Mouse (Mus musculus): ENCODE measurements around the gene Fgfrl1.

Fgfrl1 gene

GRCm38 (mm10) chr5:108692271-108692670 is at the start of gene Fgfrl1:
Gene Fgfrl1 (plus strand): TSS chr5:108692382.
- no peak for DNase-seq (ENCODE audit: low spot score)

GRCm38 (mm10) chr5:108643674-108644073 is 48.5 kb upstream of the Fgfrl1 start:
- no peak for DNase-seq (ENCODE audit: low spot score)

- DNase-seq (ENCODE audit: low spot score): no peak
Measured at GRCm38 (mm10) chr5:108645651-108646342, 46.4 kb upstream of the Fgfrl1 start.

- no peak for DNase-seq (ENCODE audit: low spot score)
Measured at GRCm38 (mm10) chr5:108646343-108646660, 45.9 kb upstream of the Fgfrl1 start.

- no peak for DNase-seq (ENCODE audit: low spot score)
Measured at GRCm38 (mm10) chr5:108647311-108647710, 44.9 kb upstream of the Fgfrl1 start.

- DNase-seq (ENCODE audit: low spot score): no peak
Measured at GRCm38 (mm10) chr5:108647820-108648465, 44.2 kb upstream of the Fgfrl1 start.

GRCm38 (mm10) chr5:108648937-108649576 is 43.1 kb upstream of the Fgfrl1 start:
- no peak for DNase-seq (ENCODE audit: low spot score)

GRCm38 (mm10) chr5:108650341-108650740 is 41.8 kb upstream of the Fgfrl1 start:
- DNase-seq (ENCODE audit: low spot score): no peak

- DNase-seq (ENCODE audit: low spot score): no peak
Measured at GRCm38 (mm10) chr5:108651136-108651720, 41.0 kb upstream of the Fgfrl1 start.

- no peak for DNase-seq (ENCODE audit: low spot score)
Measured at GRCm38 (mm10) chr5:108651823-108652222, 40.4 kb upstream of the Fgfrl1 start.

GRCm38 (mm10) chr5:108653341-108653740 is 38.8 kb upstream of the Fgfrl1 start:
- DNase-seq (ENCODE audit: low spot score): no peak

- no peak for DNase-seq (ENCODE audit: low spot score)
Measured at GRCm38 (mm10) chr5:108654444-108654990, 37.7 kb upstream of the Fgfrl1 start.

GRCm38 (mm10) chr5:108655381-108655780 is 36.8 kb upstream of the Fgfrl1 start:
- DNase-seq (ENCODE audit: low spot score): no peak

GRCm38 (mm10) chr5:108655891-108656650 is 36.1 kb upstream of the Fgfrl1 start:
- DNase-seq (ENCODE audit: low spot score): no peak

GRCm38 (mm10) chr5:108657406-108657805 is 34.8 kb upstream of the Fgfrl1 start:
- no peak for DNase-seq (ENCODE audit: low spot score)

- no peak for DNase-seq (ENCODE audit: low spot score)
Measured at GRCm38 (mm10) chr5:108658611-108659010, 33.6 kb upstream of the Fgfrl1 start.

- DNase-seq (ENCODE audit: low spot score): no peak
Measured at GRCm38 (mm10) chr5:108659698-108660631, 32.2 kb upstream of the Fgfrl1 start, which contains the start of gene Idua. Gene Idua (plus strand): TSS chr5:108660331.

- DNase-seq (ENCODE audit: low spot score): peak; percentile 84
Measured at GRCm38 (mm10) chr5:108660632-108661268, 31.4 kb upstream of the Fgfrl1 start.

GRCm38 (mm10) chr5:108662772-108663171 is 29.4 kb upstream of the Fgfrl1 start:
- DNase-seq (ENCODE audit: low spot score): no peak

GRCm38 (mm10) chr5:108665066-108665465 is 27.1 kb upstream of the Fgfrl1 start:
- DNase-seq (ENCODE audit: low spot score): no peak
